Comparison of ENCODE assay signal across 8 mouse cellular contexts in the genomic region with DNA sequence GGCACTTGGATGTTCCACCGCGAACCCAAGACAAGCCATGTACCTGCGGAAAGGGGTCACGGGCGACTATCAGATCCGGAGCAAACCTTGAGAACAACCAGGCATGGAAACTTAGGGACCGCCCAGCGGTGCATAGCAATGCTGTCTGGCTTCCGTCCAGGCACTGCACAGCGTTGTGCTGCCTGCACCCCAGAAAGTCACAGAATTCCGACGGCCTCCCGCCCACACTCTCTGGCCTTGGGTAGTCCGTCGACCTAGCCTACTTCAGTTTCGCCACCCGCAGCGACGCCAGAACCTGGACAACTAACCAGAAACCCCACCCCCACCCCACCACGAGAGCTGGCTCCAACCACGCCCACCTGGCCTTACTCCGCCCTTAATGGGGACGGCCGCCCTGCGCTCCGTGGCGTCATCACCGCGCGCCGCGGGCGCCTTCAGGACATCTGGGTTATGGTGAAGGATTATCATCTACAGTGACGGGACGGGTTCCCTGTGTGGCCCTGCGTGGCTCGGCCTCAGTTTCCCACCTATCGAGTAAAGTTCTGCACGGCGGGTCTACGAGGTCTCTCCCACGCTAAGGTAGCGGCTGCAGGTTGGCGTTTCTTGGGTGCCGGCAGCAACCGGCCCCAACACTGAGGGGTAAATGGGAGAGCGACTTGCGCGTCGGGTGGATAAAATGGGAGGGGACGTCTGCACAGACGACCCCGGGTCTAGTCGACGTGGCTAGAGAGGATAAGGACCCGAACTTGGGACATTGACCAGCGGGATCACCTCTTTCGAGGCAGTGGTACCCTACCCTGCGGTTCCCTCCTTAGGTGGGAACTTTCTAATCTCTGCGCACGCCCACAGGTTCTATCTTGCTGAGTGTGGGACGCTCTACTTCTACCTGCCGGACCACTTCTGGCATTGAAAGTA. TPM values are rescaled to one million over a fixed set of nuclear protein-coding genes. Genes with fewer than 3 reads are reported as not detected.
DNase-seq lines count a peak whose midpoint lies in the region; ATAC-seq and TF ChIP-seq lines count a peak whose summit lies in the region.

A gene (plus strand): TSS at position 406 of the 915 bp plus-strand sequence.

- no peaks in the 10 kb centered on the region for H3K9me3 ChIP-seq in ES-Bruce4 (replicated peaks; ENCODE audit: control insufficient read depth, insufficient read depth, low read length, poor library complexity, severe bottlenecking)
- H3K9me3 ChIP-seq in forebrain, embryonic 13.5 days (replicated peaks): no peaks in the 10 kb centered on the region
- no peaks in the 10 kb centered on the region for H3K9me3 ChIP-seq in lung, embryonic 14.5 days (ENCODE audit: low read depth, low read length)

- peak; percentile 93 for ATAC-seq in forebrain, embryonic 13.5 days
- peak; percentile 91 for ATAC-seq in lung, embryonic 14.5 days (ENCODE audit: insufficient read depth)

- peak; percentile 90 for DNase-seq in c-Kit-positive CD71-positive TER-119-positive erythroid progenitor cells, embryonic 14.5 days (ENCODE audit: low spot score)
- DNase-seq in heart, postnatal 10 days: peak; percentile 95 to 97
- peak; percentile 89 to 95 for DNase-seq in layer of hippocampus, adult 18-20 months (ENCODE audit: low spot score in 2 of 2)
- peak; percentile 98 for DNase-seq in lung, embryonic 14.5 days
- peak; percentile 93 for DNase-seq in thymus, adult 2 months

- TF ChIP-seq POLR2A in ES-Bruce4 (IDR thresholded peaks at IDR 0.05; ENCODE audit: insufficient read depth, low read length): peak; percentile 74
- TF ChIP-seq POLR2A in olfactory bulb, adult 2 months (IDR thresholded peaks at IDR 0.05; ENCODE audit: insufficient read depth, low read depth, low read length): peak; percentile 50
- TF ChIP-seq POLR2A in thymus, adult 2 months (IDR thresholded peaks at IDR 0.05; ENCODE audit: control insufficient read depth, extremely low read depth, insufficient read depth, low read length, poor library complexity): peak; percentile 44

- intact Hi-C loops in heart, postnatal 10 days (cut with DNase I): loop anchor here (5.0 kb wide), 1 partner anchor 40 kb away; a partner anchor contains a TSS

- no peaks in the 10 kb centered on the region for H3K4me1 ChIP-seq in ES-Bruce4 (ENCODE audit: control insufficient read depth, insufficient read depth, low read length)
- H3K4me1 ChIP-seq in forebrain, embryonic 13.5 days: peaks cover 19% of the 10 kb centered on the region
- H3K4me1 ChIP-seq in lung, embryonic 14.5 days (ENCODE audit: insufficient read depth): peaks cover 8% of the 10 kb centered on the region; the same call in 1 of the 2 replicates
- peaks cover 8% of the 10 kb centered on the region; the same call in 1 of the 2 replicates for H3K4me1 ChIP-seq in olfactory bulb, adult 2 months (ENCODE audit: control insufficient read depth, insufficient read depth, low read length)
- H3K4me1 ChIP-seq in thymus, adult 2 months (replicated peaks; ENCODE audit: control insufficient read depth, insufficient read depth, low read length): peaks cover 13% of the 10 kb centered on the region

- peak within 1 kb of the TSS; percentile 80 for H3K9ac ChIP-seq in ES-Bruce4 (ENCODE audit: low read depth, poor library complexity, severe bottlenecking)
- H3K9ac ChIP-seq in forebrain, embryonic 13.5 days: peak within 1 kb of the TSS; percentile 81
- H3K9ac ChIP-seq in lung, embryonic 14.5 days: peak within 1 kb of the TSS; percentile 84

- WGBS in forebrain, embryonic 13.5 days: under 1% methylated on average over 63 of the region's 63 CpGs
- under 1% methylated on average over 63 of the region's 63 CpGs for WGBS in lung, embryonic 14.5 days
- under 1% methylated on average over 63 of the region's 63 CpGs for WGBS in olfactory bulb, adult 2 months
- 1% methylated on average over 63 of the region's 63 CpGs for WGBS in thymus, adult 2 months

- H3K4me2 ChIP-seq in forebrain, embryonic 13.5 days: peak within 1 kb of the TSS; percentile 93
- H3K4me2 ChIP-seq in lung, embryonic 14.5 days: peak within 1 kb of the TSS; percentile 94

- TF ChIP-seq CTCF in ES-Bruce4 (IDR thresholded peaks at IDR 0.05; ENCODE audit: low read depth, low read length): no peak
- TF ChIP-seq CTCF in lung, embryonic 14.5 days (IDR thresholded peaks at IDR 0.05; ENCODE audit: low read depth): no peak
- TF ChIP-seq CTCF in olfactory bulb, adult 2 months (IDR thresholded peaks at IDR 0.05; ENCODE audit: insufficient read depth, low read depth, low read length): no peak
- TF ChIP-seq CTCF in thymus, adult 2 months (IDR thresholded peaks at IDR 0.05; ENCODE audit: borderline replicate concordance, control insufficient read depth, extremely low read depth, insufficient read depth, low read length, poor library complexity): peak; percentile 36; the same call in 1 of the 2 replicates

- TF ChIP-seq EP300 in ES-Bruce4 (IDR thresholded peaks at IDR 0.05; ENCODE audit: insufficient read depth, low read depth, low read length): 0 out of 2 replicates have a peak, but pooled peaks have one; percentile 4

- no peak within 1 kb of the TSS for H3K27ac ChIP-seq in ES-Bruce4 (ENCODE audit: insufficient read depth, low read length)
- no peak within 1 kb of the TSS for H3K27ac ChIP-seq in forebrain, embryonic 13.5 days
- H3K27ac ChIP-seq in lung, embryonic 14.5 days (ENCODE audit: low read depth): peak within 1 kb of the TSS; percentile 69; the same call in 1 of the 2 replicates
- no peak within 1 kb of the TSS for H3K27ac ChIP-seq in olfactory bulb, adult 2 months (ENCODE audit: insufficient read depth, low read depth, low read length)
- H3K27ac ChIP-seq in thymus, adult 2 months (ENCODE audit: control insufficient read depth, insufficient read depth, low read length): peak within 1 kb of the TSS; percentile 45; the same call in 1 of the 2 replicates

- H3K36me3 ChIP-seq in ES-Bruce4 (ENCODE audit: control insufficient read depth, insufficient read depth, low read length, poor library complexity, severe bottlenecking): peaks cover 7% of the 10 kb centered on the region; the same call in 1 of the 2 replicates
- H3K36me3 ChIP-seq in forebrain, embryonic 13.5 days (ENCODE audit: poor library complexity, severe bottlenecking): peaks cover 26% of the 10 kb centered on the region
- H3K36me3 ChIP-seq in lung, embryonic 14.5 days (ENCODE audit: insufficient read depth): peaks cover 41% of the 10 kb centered on the region
- H3K36me3 ChIP-seq in thymus, adult 2 months (ENCODE audit: control insufficient read depth, insufficient read depth, low read length): no peaks in the 10 kb centered on the region

- peak within 1 kb of the TSS; percentile 98 for H3K4me3 ChIP-seq in ES-Bruce4 (ENCODE audit: low read depth, low read length)
- peak within 1 kb of the TSS; percentile 74 for H3K4me3 ChIP-seq in forebrain, embryonic 13.5 days
- H3K4me3 ChIP-seq in lung, embryonic 14.5 days (ENCODE audit: low read depth, low read length): peak within 1 kb of the TSS; percentile 90
- peak within 1 kb of the TSS; percentile 63 for H3K4me3 ChIP-seq in olfactory bulb, adult 2 months (ENCODE audit: insufficient read depth, low read depth, low read length)
- H3K4me3 ChIP-seq in thymus, adult 2 months (ENCODE audit: control insufficient read depth, insufficient read depth, low read length): peak within 1 kb of the TSS; percentile 64

- no peaks in the 10 kb centered on the region for H3K27me3 ChIP-seq in ES-Bruce4 (ENCODE audit: control insufficient read depth, insufficient read depth, low read length, poor library complexity, severe bottlenecking)
- no peaks in the 10 kb centered on the region for H3K27me3 ChIP-seq in forebrain, embryonic 13.5 days
- H3K27me3 ChIP-seq in lung, embryonic 14.5 days (ENCODE audit: insufficient read depth, low read length): no peaks in the 10 kb centered on the region
- no peaks in the 10 kb centered on the region for H3K27me3 ChIP-seq in thymus, adult 2 months (ENCODE audit: control insufficient read depth, insufficient read depth, low read length)

RNA-seq across cellular contexts. Expression of the gene that starts here (rescaled TPM):
- polyA plus RNA-seq in ES-Bruce4 (2011; ENCODE audit: insufficient read depth, insufficient read length, low read depth, missing spikeins): 41.7 and 48.2 TPM in 2 replicates
- polyA plus RNA-seq in forebrain, embryonic 13.5 days (2015; fragmentation: Nextera tagmentation; extraction: Ambion mirVana): 103 TPM in 2 replicates
- total RNA-seq in heart, postnatal 10 days (2021): 10 to 100 TPM; 86.9 to 88.0 TPM
- total RNA-seq in layer of hippocampus, adult 18-20 months (2021): 10 to 100 TPM; 35.9 to 42.8 TPM
- 89.9 and 100 TPM in 2 replicates for polyA plus RNA-seq in lung, embryonic 14.5 days (2014; fragmentation: Nextera tagmentation; extraction: Ambion mirVana)
- polyA plus RNA-seq in olfactory bulb, adult 2 months (2012; ENCODE audit: insufficient read depth, insufficient read length, low replicate concordance, missing spikeins): not detected in 2 replicates
- polyA plus RNA-seq in thymus, adult 2 months (2012; rRNA removed): 40.2 and 42.0 TPM in 2 replicates

Comparison
In these comparisons a context has a peak if more than half of its experiments do, and no peak if none do; other contexts are left out.
1. H3K27ac ChIP-seq: peak in lung, embryonic 14.5 days (single experiment) and thymus, adult 2 months (single experiment); none in ES-Bruce4 (single experiment), forebrain, embryonic 13.5 days (single experiment) and olfactory bulb, adult 2 months (single experiment).
2. Peak in every context shown above with its lines, with median percentiles within 50 percentile points of each other: H3K4me3 ChIP-seq, H3K9ac ChIP-seq, POLR2A ChIP-seq and DNase-seq.